Mouse (Mus musculus): ENCODE data around the gene Zmiz2. TPM values are rescaled to one million over a fixed set of nuclear protein-coding genes. Genes with fewer than 3 reads are reported as not detected.
A peak's percentile ranks its signal among the peaks of the same experiment; 100 is the strongest.

The Zmiz2 gene
- total and polyA plus RNA-seq, 3 experiments = 12.3 to 90.3 (median 35.5) TPM

GRCm38 (mm10) chr11:6414751-6415550 lies 26.1 kb downstream of the Zmiz2 start, which contains the start of gene Ppia (continued):
- no peak for TF ChIP-seq POLR2AphosphoS5 (IDR thresholded peaks at IDR 0.05; ENCODE audit: borderline replicate concordance, low read depth, low read length)
- peak; percentile 18; the same call in 1 of the 2 replicates for TF ChIP-seq E2F4 (IDR thresholded peaks at IDR 0.05; ENCODE audit: borderline replicate concordance, low read depth, low read length)
- no peak for TF ChIP-seq SMC3 (IDR thresholded peaks at IDR 0.05; ENCODE audit: low read depth, low read length)
- TF ChIP-seq CHD2 (IDR thresholded peaks at IDR 0.05; ENCODE audit: low read length) = no peak
- no peak for TF ChIP-seq USF2 (IDR thresholded peaks at IDR 0.05; ENCODE audit: borderline replicate concordance in 1 of 2, insufficient read depth in 1 of 2, low read depth in 1 of 2, low read length in 2 of 2)
- TF ChIP-seq MAZ (IDR thresholded peaks at IDR 0.05; ENCODE audit: low read depth, low read length) = peak; percentile 83; the same call in 1 of the 2 replicates
- no peak for TF ChIP-seq MYB (IDR thresholded peaks at IDR 0.05; ENCODE audit: low read depth, low read length)
- TF ChIP-seq NRF1 (IDR thresholded peaks at IDR 0.05; ENCODE audit: insufficient read depth, low read depth, low read length, poor library complexity, severe bottlenecking) = no peak
- TF ChIP-seq CHD1 (IDR thresholded peaks at IDR 0.05; ENCODE audit: low read depth, low read length) = peak; percentile 86; the same call in 1 of the 2 replicates
- TF ChIP-seq BHLHE40 (IDR thresholded peaks at IDR 0.05; ENCODE audit: borderline replicate concordance, low read depth, low read length) = no peak
- TF ChIP-seq TAL1 (IDR thresholded peaks at IDR 0.05; ENCODE audit: low read length) = no peak
- TF ChIP-seq TBP (IDR thresholded peaks at IDR 0.05; ENCODE audit: low read depth, low read length) = no peak
- peak; percentile 52 for TF ChIP-seq MAX (IDR thresholded peaks at IDR 0.05; ENCODE audit: low read length)

GRCm38 (mm10) chr11:6415551-6416404 lies 26.9 kb downstream of the Zmiz2 start:
- H3K4me1 ChIP-seq (ENCODE audit: control insufficient read depth in 1 of 2, insufficient read depth in 2 of 2, low read length in 2 of 2) = peaks cover 9 to 13% of the 10 kb centered on the region in 2 experiments
- no peaks in the 10 kb centered on the region for H3K27me3 ChIP-seq (ENCODE audit: control insufficient read depth in 1 of 2, insufficient read depth in 2 of 2, low read length in 2 of 2)
- H3K4me3 ChIP-seq (ENCODE audit: control insufficient read depth in 1 of 2, insufficient read depth in 1 of 2, low read depth in 2 of 2, low read length in 2 of 2) = peak overlapping the region; percentile 80 to 93
- no peaks in the 10 kb centered on the region for H3K9me3 ChIP-seq (replicated peaks; ENCODE audit: insufficient read depth, low read length)
- H3K79me2 ChIP-seq (ENCODE audit: control insufficient read depth, insufficient read depth, low read length, poor library complexity) = peaks cover 33% of the 10 kb centered on the region
- H3K36me3 ChIP-seq (ENCODE audit: control insufficient read depth in 1 of 2, insufficient read depth in 2 of 2, low read length in 2 of 2) = peaks cover 25 to 32% of the 10 kb centered on the region in 2 experiments
- DNase-seq (ENCODE audit: low read depth, low spot score) = peak; percentile 97
- H3K27ac ChIP-seq (ENCODE audit: control insufficient read depth, low read depth, low read length) = peak overlapping the region; percentile 97
- H3K9ac ChIP-seq (ENCODE audit: control insufficient read depth, low read depth, low read length, poor library complexity, severe bottlenecking) = peak overlapping the region; percentile 99
- TF ChIP-seq POLR2A (IDR thresholded peaks at IDR 0.05; ENCODE audit: control insufficient read depth in 1 of 2, insufficient read depth in 1 of 2, low read depth in 1 of 2, low read length in 2 of 2, poor library complexity in 1 of 2) = peak; percentile 97 to 98
- TF ChIP-seq MAZ (IDR thresholded peaks at IDR 0.05; ENCODE audit: low read depth, low read length) = peak; percentile 25; the same call in 1 of the 2 replicates
- peak; percentile 77 for TF ChIP-seq SIN3A (IDR thresholded peaks at IDR 0.05; ENCODE audit: low read length)
- TF ChIP-seq USF1 (IDR thresholded peaks at IDR 0.05; ENCODE audit: low read depth, low read length) = peak; percentile 73
- TF ChIP-seq HCFC1 (IDR thresholded peaks at IDR 0.05; ENCODE audit: low read depth, low read length) = peak; percentile 41
- peak; percentile 99 for TF ChIP-seq ZMIZ1 (IDR thresholded peaks at IDR 0.05; ENCODE audit: low read depth, low read length)
- TF ChIP-seq TBP (IDR thresholded peaks at IDR 0.05; ENCODE audit: low read depth, low read length) = peak; percentile 97
- TF ChIP-seq BHLHE40 (IDR thresholded peaks at IDR 0.05; ENCODE audit: borderline replicate concordance, low read depth, low read length) = peak; percentile 93
- TF ChIP-seq ETS1 (IDR thresholded peaks at IDR 0.05; ENCODE audit: low read depth, low read length) = peak; percentile 60
- peak; percentile 88 for TF ChIP-seq NRF1 (IDR thresholded peaks at IDR 0.05; ENCODE audit: insufficient read depth, low read depth, low read length, poor library complexity, severe bottlenecking)
- TF ChIP-seq ELF1 (IDR thresholded peaks at IDR 0.05; ENCODE audit: low read depth, low read length) = 0 out of 2 replicates have a peak, but pooled peaks have one; percentile 37
- TF ChIP-seq POLR2AphosphoS5 (IDR thresholded peaks at IDR 0.05; ENCODE audit: borderline replicate concordance, low read depth, low read length) = no peak
- TF ChIP-seq ZKSCAN1 (IDR thresholded peaks at IDR 0.05; ENCODE audit: low read depth, low read length) = no peak
- no peak for TF ChIP-seq RCOR1 (IDR thresholded peaks at IDR 0.05; ENCODE audit: low read depth, low read length)
- peak; percentile 97 for TF ChIP-seq POLR2AphosphoS2 (IDR thresholded peaks at IDR 0.05; ENCODE audit: low read length)
- no peak for TF ChIP-seq CHD2 (IDR thresholded peaks at IDR 0.05; ENCODE audit: low read length)
- peak; percentile 99 for TF ChIP-seq MAX (IDR thresholded peaks at IDR 0.05; ENCODE audit: low read length)
- peak in 1 of 2 experiments; percentile 17; a peak in 1 of 4 replicates for TF ChIP-seq EP300 (IDR thresholded peaks at IDR 0.05; ENCODE audit: low read depth in 1 of 2, low read length in 2 of 2)
- TF ChIP-seq UBTF (IDR thresholded peaks at IDR 0.05; ENCODE audit: borderline replicate concordance, insufficient read depth, low read depth, low read length) = peak; percentile 17; the same call in 1 of the 2 replicates
- TF ChIP-seq NELFE (IDR thresholded peaks at IDR 0.05; ENCODE audit: low read depth, low read length) = peak; percentile 99
- TF ChIP-seq TCF12 (IDR thresholded peaks at IDR 0.05; ENCODE audit: low read depth, low read length) = peak; percentile 51
- 0 out of 2 replicates have a peak, but pooled peaks have one; percentile 19 for TF ChIP-seq ZC3H11A (IDR thresholded peaks at IDR 0.05; ENCODE audit: low read depth, low read length)
- TF ChIP-seq MYB (IDR thresholded peaks at IDR 0.05; ENCODE audit: low read depth, low read length) = no peak
- TF ChIP-seq MXI1 (IDR thresholded peaks at IDR 0.05; ENCODE audit: low read depth, low read length) = peak; percentile 98

Data from MEL (cell line).